Mouse (Mus musculus): ENCODE data around the gene Actr3.
"Not testable (repeated sequence)": the region's sequence is repeated elsewhere in the genome, so short reads cannot be mapped to it uniquely, and the experiment has no call there.

Actr3 gene

DNA sequence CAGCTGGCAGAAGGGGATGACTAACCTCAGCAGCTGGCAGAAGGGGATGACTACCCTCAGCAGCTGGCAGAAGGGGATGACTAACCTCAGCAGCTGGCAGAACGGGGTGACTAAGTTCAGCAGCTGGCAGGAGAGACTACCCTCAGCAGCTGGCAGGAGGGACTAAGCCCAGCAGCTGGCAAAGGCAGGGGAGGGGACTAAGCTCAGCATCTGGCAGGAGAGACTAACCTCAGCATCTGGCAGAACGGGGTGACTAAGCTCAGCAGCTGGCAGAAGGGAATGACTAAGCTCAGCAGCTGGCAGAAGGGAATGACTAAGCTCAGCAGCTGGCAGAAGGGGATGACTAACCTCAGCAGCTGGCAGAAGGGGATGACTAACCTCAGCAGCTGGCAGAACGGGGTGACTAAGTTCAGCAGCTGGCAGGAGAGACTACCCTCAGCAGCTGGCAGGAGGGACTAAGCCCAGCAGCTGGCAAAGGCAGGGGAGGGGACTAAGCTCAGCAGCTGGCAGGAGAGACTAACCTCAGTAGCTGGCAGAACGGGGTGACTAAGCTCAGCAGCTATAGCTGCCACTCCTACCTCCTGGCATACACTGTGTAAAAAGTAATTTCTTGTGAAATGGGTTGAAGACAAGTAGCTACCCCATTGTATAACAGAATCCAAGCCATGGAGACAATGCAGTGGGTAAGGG is 45.3 kb downstream of the Actr3 start:
- POLR2A ChIA-PET, result interaction anchor here (0.6 to 2.0 kb wide), 9 partner anchors 9 to 370 kb away, joined by 3 to 9 read pairs (median 3); partner anchors contain the start of gene Actr3 (in 2 of the 4)

GRCm38 (mm10) chr1:125389634-125390033 is 45.9 kb downstream of the Actr3 start:
- POLR2A ChIA-PET, result interaction anchor here in 3 of 4 experiments (0.6 to 1.4 kb wide), 4 partner anchors 9 to 370 kb away, joined by 3 read pairs; no protein-coding TSS in a partner anchor
- CTCF ChIA-PET, result not testable (repeated sequence)

More for the DNA sequence above, 45.3 kb downstream of the Actr3 start:
- CTCF ChIA-PET, result not testable (repeated sequence)

GRCm38 (mm10) chr1:125388370-125388769 is 47.2 kb downstream of the Actr3 start:
- POLR2A ChIA-PET, result interaction anchor here in 2 of 4 experiments (1.4 to 2.0 kb wide), 3 partner anchors 47 to 172 kb away, joined by 3 to 10 read pairs (median 8); partner anchors contain the start of genes Actr3 (in 2 of the 2) and Slc35f5 (in 1 of the 2)
- CTCF ChIA-PET, result no interaction called here

DNA sequence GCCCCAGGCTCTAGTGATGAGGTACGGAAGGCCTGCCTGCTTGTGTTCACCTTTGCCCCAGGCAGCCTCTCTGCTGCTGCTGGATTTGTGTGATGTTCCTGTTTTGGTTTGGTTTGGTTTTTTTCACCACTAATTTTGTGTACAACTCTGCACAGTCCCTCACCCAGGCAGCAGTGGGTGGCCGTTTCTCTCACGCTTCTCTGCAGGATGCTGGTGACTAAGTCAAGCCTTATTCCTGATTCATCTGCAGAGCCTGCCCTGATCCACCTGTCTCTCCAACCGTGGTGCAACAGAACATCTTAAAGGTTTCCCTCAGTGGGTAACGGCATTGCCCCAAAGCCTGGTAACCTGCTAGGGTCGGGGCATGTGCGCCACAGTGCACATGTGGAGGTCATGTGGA is 49.3 kb downstream of the Actr3 start:
- ChIA-PET POLR2A (interaction anchor here in 2 of 4 experiments (0.6 kb wide), 2 partner anchors 110 to 405 kb away, joined by 3 to 5 read pairs; no protein-coding TSS in a partner anchor), CTCF (no interaction called here)

GRCm38 (mm10) chr1:125382622-125383021 is 52.9 kb downstream of the Actr3 start:
- CTCF ChIA-PET, result interaction anchor here in 1 of 4 experiments (1.2 kb wide), 1 partner anchor 191 kb away, joined by 3 read pairs; no protein-coding TSS in a partner anchor

DNA sequence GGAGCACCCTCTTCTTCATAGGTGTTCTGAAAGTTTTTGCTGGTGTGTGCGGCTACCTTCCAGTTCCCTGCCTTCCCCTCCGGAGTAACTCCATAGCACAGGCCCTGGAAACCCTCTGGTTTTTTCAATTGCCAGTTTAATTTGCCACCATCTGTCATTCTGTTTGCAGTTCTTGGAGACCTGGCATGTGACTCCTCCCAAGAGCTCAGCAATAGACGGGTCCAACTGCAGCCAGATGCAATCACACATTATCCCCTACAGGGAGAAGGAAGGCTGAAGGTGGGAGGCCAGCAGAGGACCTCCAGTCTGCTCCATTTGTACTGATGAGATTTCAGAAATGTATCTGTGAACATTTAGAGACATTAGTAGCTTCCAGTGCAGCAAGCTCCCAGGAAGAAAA is 56.6 kb downstream of the Actr3 start:
- POLR2A ChIA-PET, result interaction anchor here in 1 of 4 experiments (0.7 kb wide), 1 partner anchor 57 kb away, joined by 3 read pairs; the partner anchor contains the start of gene Actr3
- CTCF ChIA-PET, result no interaction called here

More at GRCm38 (mm10) chr1:125382622-125383021, 52.9 kb downstream of the Actr3 start:
- POLR2A ChIA-PET, result no interaction called here

DNA sequence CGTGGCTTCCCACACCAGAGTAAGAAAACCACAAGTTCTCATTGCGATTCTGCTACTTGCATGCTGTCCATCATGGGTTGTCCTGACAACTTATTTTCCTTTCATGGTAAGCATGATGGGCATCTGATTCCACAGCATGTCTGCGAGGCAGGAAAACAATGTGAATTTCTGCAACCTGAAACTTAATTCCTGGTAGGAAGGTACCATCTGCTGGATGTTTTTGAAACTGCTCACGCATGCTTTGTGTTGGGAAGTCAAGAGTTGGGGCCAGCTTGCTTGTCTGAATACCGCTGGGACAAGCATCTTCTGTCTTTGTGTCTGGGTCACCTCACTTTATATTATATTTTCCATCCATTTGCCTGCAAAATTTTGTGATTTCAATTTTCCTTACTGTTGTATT is 62.7 kb downstream of the Actr3 start:
- POLR2A ChIA-PET, result no interaction called here
- CTCF ChIA-PET, result no interaction called here

GRCm38 (mm10) chr1:125370779-125371178 is 64.7 kb downstream of the Actr3 start:
- CTCF ChIA-PET, result interaction anchor here in 1 of 4 experiments (1.0 kb wide), 1 partner anchor 203 kb away, joined by 3 read pairs; no protein-coding TSS in a partner anchor

GRCm38 (mm10) chr1:125365576-125365975 is 70.0 kb downstream of the Actr3 start:
- POLR2A ChIA-PET, result no interaction called here

More at GRCm38 (mm10) chr1:125370779-125371178, 64.7 kb downstream of the Actr3 start:
- POLR2A ChIA-PET, result interaction anchor here in 1 of 4 experiments (0.6 kb wide), 1 partner anchor 71 kb away, joined by 3 read pairs; no protein-coding TSS in a partner anchor

GRCm38 (mm10) chr1:125351416-125352037 is 84.0 kb downstream of the Actr3 start:
- CTCF ChIA-PET, result interaction anchor here in 2 of 4 experiments (0.6 to 0.7 kb wide), 2 partner anchors 23 to 40 kb away, joined by 3 to 4 read pairs; no protein-coding TSS in a partner anchor

More at GRCm38 (mm10) chr1:125365576-125365975, 70.0 kb downstream of the Actr3 start:
- CTCF ChIA-PET, result no interaction called here

GRCm38 (mm10) chr1:125350843-125351242 is 84.7 kb downstream of the Actr3 start:
- POLR2A ChIA-PET, result no interaction called here
- CTCF ChIA-PET, result no interaction called here

More at GRCm38 (mm10) chr1:125351416-125352037, 84.0 kb downstream of the Actr3 start:
- POLR2A ChIA-PET, result interaction anchor here in 1 of 4 experiments (1.1 kb wide), 1 partner anchor 84 kb away, joined by 3 read pairs; the partner anchor contains the start of gene Actr3

DNA sequence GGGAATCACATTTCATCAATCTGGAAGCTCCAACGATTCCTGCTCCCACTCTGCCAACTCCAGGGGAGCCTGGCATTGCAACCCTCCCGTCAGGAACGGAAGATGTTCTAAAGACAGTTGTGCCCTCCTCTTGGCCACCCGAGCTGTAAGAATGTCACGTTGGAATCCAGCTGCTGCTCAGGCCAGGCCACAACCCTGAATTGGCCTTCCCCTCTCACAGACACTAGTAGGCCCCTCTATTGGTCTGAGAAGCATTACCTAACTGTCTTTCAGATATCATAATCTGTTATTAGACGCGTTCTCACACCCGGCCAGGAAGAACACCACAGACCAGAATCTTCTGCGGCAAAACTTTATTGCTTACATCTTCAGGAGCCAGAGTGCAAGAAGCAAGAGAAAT is 89.7 kb downstream of the Actr3 start:
- ChIA-PET CTCF (no interaction called here), POLR2A (no interaction called here)

DNA sequence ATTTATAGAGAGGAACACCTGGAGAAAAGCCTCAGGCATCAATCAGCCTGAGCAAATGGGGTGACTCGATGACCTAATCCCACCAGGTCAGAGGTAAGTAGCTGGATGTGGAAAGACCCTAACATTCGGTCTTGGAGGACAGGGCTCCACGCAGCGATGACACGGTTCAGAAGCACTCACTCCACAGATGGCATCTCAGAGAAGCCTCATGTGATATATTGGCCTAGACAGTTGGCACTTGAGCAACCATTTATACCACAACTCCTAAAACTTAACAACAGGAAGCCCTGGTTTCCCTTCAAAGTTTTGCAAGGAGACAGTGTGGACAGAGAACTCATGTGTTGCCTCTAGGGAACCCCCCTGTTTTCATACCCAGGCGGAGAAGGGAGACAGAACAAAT is 90.1 kb downstream of the Actr3 start:
- POLR2A ChIA-PET, result no interaction called here
- CTCF ChIA-PET, result no interaction called here

GRCm38 (mm10) chr1:125343105-125343504 is 92.4 kb downstream of the Actr3 start:
- CTCF ChIA-PET, result no interaction called here
- POLR2A ChIA-PET, result interaction anchor here in 1 of 4 experiments (0.7 kb wide), 1 partner anchor 33 kb away, joined by 3 read pairs; no protein-coding TSS in a partner anchor
